Mouse (Mus musculus) cortical plate, adult 2 months (tissue): ENCODE data around the gene Cds1.

Experiments used
- CTCF ChIP-seq: fragments of 200-500 bp; IDR thresholded peaks from 2 replicates; pipeline ENCODE4 v1.5.1; 2011; ENCODE audit warnings: mild to moderate bottlenecking, control low read depth, low read length; ENCODE audit not compliant: insufficient read depth; ENCODE audit errors: extremely low read depth
- POLR2A ChIP-seq: fragments of 200-500 bp; IDR thresholded peaks from 2 replicates; pipeline ENCODE4 v1.6.1; 2011; ENCODE audit warnings: mild to moderate bottlenecking, low read length, control low read depth; ENCODE audit not compliant: insufficient read depth; ENCODE audit errors: extremely low read depth

- TF ChIP-seq POLR2A (no peak), CTCF (no peak)
Measured at GRCm38 (mm10) chr5:101858891-101859436, 94.0 kb downstream of the Cds1 start.
